Mouse (Mus musculus): ENCODE measurements around the gene Mxd1.

Gene Mxd1

DNA sequence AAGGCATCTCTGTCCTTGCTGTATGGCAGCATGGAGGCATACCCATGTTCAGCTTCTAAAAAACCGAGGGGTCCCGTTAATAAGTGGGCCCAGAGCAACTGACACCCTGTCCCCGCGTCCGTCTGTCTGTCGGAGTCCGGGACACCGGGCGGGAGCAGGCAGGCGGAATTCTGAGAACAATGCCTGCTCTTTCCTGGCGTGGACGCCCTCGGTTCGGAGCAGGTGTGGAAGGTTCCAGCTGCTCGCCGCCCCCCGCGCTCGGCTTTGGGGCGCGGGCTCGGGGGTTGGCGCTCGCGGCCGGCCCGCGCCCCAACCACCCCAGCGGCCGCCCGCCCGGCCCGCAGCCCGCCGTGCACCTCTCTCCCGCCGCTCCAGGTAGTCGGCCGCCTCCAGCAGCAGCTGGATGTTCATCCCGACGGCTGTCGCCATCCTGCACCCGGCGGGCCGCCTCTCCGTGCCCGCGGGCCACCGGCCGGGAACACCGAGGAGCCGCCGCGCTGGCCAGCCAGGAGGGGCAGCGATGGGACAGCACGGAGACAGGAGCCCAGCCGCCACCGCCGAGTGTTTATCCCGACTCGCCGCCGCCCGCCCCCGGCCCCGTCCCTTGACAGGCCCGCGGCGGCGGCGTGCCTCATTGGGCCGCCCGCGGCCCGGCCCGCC, at the start of gene Mxd1:
Mxd1 (minus strand) TSS at position 582 of the 660 bp plus-strand sequence.
- DNase-seq (ENCODE audit: low spot score), result peak; percentile 16

DNA sequence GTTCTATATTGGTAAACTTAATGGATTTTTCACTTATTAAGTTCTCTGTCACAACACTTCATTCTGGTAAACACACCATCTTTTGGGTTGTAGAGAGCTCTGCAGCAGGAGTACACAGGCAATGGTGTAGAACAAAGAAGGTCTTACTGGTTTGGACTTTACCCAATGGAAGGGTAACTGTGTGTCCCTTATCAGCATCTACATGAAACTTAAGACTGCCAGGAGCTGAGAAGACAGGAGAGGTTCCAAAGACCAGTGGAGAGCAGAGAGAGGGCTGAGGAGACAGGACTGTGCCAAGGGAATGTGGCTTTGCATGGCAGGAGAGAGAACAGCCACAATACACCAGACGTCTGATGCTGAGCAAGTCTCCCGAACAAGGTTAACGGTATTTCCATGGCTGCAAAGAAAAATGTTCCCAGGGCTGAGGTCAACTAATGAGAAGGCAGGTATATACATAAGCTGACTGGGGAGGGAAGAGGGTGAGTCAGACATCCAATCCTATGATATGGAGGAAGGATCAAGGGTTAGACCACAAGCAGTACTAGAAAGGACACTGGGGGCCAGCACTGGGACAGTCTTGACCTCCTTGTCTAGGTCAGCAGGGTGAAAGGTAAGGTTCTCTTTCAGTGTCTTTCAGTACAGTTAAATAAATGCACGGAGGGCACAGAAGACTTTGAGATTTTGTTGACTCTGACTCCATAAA, 39.3 kb upstream of the Mxd1 start:
- no peak for DNase-seq (ENCODE audit: low spot score)

DNA sequence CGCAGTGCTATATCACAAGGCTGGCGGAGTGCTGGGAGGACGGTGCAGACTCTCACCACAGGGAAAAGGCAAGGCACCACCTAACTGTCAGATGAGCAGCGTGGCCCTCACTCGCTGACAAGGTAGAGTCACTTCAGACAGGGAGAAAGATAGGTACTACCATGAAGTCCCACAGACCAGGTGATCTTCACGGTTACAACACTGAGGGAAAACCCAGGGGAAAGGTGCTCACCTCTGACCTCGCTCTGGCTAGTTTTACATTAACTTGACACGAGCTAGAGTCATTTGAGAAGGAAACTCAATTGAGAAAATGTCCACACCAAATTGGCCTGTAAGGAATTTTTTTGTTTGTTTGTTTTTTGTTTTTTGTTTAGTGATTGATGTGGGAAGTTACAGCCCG, 33.6 kb upstream of the Mxd1 start:
- DNase-seq (ENCODE audit: low spot score), result no peak

DNA sequence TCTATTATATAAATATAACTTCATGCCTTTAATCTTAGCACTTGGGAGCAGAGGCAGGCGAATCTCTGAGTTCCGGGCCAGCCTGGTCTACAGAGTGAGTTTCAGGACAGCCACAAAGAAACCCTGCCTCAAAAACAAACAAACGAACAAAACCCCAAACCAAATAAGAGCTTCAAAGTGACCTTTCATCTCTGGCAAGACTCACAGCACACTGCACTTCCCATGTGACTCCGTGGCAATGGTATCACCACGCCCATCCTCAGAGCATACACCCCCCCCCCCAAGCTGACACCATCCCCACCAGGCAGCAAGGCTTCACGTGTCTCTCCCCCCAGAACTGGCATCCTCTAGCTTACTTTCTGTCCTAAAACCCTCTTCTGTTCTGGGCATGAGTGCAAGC, 28.9 kb upstream of the Mxd1 start:
- no peak for DNase-seq (ENCODE audit: low spot score)

DNA sequence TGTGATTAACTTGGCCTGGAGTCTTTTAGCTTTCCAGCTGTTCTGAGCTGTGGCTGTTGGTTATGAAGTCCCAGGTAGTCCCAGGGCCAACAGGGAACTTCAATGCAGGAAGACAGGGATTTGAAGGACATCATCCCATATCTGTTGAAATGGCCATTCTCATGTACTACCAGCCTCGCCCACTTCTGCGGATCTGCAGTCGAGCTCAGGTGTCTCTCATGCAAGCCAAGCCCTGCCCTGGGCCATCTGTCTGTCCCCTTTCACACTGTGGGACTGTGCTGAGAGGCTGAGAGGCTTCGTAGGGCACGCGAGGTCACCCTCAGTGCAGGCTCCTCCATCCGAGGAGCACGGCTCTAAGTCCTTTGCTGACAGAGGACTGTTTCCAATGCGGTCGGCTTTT, 27.3 kb upstream of the Mxd1 start:
- no peak for DNase-seq (ENCODE audit: low spot score)

DNA sequence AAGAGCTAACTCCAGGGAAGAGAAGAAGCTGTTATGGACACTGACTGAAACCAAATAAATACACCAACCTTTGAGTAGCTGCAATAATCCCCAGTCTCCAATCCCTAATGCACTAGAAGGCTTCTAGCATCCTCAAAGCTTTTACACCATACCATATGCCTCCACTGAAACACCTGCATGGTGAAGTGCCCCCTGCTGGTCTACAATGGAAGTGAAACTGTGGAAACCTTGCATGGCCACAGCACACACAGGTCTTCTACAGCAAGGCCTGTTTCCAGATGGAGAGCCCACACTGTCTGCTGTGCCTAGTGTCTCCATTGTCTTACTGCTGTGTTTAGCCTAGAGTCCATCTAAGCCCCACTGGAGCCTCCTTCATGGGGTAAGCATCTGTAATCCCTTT, 25.5 kb upstream of the Mxd1 start:
- DNase-seq (ENCODE audit: low spot score), result peak; percentile 54

DNA sequence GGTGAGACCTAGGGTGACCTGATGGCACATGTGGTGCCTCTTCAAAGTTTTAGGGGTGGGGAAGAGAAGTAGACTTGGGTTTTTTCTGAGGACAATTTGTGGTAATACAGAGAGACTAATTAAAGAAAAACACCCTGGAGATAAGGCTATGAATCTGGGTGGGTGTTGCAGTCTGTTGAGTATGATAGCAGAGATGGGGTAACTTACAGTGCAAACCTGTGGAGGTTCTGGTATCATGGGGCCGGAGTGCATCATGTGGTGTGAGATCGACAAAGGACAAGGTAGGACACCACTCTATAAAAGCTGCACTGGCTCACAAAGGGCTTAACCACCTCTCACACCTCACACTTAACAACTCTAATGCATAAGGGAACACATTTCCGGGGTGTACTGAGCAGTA, 20.7 kb upstream of the Mxd1 start:
- DNase-seq (ENCODE audit: low spot score), result no peak

DNA sequence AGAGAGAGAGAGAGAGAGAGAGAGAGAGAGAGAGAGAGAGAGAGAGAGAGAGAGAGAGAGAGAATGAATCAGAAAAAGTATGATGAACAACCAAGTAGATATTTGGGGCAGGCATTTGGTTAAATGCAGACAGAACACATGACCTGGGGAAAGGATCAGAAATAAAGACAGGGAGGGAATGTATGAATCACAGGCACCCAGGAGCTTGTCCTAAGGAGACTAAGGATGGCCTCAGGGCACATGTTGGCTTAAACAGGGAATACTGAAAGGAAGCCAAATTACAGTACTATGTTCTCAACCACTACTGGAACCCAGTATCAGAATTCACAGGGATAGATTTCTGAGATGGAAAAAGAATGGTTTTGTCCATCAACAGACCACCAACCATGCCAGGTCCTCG, 18.0 kb upstream of the Mxd1 start:
- DNase-seq (ENCODE audit: low spot score), result no peak

DNA sequence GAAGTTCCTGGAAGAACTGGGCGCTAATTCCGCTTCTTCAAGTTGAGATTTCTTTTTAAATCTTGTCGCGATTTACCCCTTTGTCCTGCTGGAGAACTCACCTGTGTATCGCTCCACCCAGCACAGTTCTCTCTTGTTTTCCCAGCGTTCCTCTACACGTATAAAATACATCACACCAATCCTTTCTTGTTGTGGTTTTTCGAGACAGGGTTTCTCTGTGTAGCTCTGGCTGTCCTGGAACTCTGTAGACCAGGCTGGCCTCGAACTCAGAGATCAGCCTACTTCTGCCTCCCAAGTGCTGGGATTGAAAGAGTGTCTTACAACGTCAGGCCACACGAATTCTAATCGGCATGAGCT, 15.7 kb upstream of the Mxd1 start:
- no peak for DNase-seq (ENCODE audit: low spot score)

DNA sequence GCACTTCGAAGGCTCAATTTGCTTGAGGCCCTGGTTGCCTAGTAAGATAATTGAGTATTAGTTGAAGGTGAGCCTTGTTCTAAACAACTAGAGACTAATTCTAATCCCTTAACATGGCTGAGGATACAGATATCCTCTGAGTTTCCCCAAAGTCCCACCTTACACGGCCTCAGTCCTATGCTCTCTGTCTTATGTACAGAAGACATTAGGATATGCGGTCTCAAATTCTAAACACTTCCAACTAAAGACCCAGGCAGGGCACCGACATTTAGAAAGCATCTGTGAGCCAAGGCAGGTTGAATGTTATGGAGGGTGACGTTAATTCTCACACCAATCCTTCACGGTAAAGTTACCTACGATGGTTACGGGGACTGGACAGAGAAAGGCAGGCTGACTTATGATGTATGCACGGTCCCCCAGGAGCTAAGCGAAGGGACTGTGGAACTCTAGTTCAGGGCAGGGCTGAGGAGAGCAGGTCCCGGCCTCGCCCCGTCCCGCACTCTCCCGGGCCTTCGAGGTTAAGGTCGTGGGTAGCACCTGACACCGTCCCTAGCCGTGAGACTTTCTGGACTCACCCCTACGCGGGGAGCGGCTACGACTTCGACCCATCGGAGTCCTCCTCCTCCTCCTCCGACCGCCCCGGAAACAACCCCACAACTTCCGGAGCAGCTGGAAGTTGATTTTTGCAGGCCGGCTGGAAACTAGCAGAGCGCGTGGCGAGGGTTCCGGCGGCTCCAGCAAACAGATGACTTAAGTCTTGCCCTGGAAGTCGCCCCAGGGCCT, 15.1 kb upstream of the Mxd1 start, which contains the start of gene Snrnp27:
Snrnp27 (minus strand) TSS at position 651 of the 783 bp plus-strand sequence.
- DNase-seq (ENCODE audit: low spot score), result peak; percentile 87

DNA sequence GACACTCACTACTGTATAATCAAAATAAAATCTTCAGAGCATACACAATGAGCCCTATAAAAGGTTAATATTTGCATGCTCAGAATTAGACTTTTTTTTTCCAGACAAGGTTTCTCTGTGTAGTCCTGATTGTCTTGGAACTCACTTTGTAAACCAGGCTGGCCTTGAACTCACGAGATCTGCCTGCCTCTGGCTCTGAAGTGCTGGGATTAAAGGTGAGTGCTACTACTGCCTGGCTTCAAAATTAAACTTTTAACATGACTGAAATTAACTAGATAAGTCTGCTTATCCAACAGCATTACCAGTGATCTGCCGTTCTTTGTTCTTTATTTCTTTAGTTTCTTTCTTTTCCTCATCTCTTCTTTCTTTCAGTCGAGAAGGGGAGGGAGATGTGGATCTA, 12.3 kb upstream of the Mxd1 start:
- no peak for DNase-seq (ENCODE audit: low spot score)

DNA sequence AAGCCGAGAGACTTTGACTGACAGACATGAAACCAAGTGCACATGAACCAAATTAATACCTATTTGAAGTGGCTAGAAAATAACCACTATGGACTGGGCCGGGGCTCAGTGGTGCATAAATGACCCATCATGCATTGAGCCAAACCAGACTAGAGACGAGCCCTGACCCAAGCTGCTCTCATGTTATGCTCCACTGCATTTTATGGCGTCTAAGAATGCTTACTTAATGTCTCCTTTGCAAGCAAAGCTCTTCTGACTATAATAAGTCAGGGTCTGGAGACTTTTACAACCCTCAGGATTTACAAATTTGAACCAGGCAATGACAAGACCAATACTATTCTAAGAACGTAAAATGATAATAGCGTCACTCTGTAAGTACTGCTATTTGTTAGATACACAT, 9.4 kb upstream of the Mxd1 start:
- DNase-seq (ENCODE audit: low spot score), result no peak

DNA sequence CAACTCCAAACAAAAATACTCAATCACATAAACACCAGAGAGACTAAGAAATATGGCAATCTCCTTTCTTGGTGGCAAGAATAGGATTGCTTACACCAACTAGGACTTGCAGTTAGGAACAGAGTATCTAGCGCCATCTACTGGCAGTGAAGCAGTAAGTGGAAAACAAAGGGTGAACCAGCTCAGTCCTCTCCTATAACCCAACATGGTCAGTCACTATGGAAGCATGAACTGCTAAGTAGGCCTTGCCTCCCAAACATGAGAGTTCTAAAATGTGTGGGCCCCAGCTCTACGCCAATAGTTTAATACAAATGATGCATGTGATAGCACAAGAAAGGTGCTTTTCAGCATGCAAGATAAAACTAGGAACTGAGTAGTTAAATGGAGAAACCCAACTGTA, 1.9 kb upstream of the Mxd1 start:
- peak; percentile 72 for DNase-seq (ENCODE audit: low spot score)

DNA sequence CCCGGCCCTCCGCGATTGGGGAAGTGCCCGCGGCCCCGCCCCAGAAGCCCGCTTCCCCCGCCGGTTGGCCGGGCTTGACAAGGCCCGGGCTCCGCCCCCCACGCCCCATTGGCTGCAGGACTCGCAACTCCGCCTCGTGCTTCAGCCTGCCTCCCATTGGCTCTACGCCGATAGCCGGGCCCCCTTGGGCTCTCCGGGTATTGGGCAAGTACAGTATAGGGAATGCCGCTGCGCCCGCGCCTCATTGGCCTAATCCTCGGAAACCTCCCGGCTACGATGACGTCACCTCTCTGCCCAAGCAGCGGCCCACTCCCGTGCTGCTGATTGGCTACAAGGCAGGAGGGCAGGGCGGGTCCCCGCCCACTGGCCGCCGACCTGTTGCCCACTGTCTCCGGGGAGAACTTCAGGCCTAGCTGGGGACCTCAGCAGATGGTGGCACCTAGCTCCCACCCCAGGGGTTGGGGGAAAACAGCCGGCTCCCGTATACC, 323 bp upstream of the Mxd1 start:
- DNase-seq (ENCODE audit: low spot score), result peak; percentile 100

DNA sequence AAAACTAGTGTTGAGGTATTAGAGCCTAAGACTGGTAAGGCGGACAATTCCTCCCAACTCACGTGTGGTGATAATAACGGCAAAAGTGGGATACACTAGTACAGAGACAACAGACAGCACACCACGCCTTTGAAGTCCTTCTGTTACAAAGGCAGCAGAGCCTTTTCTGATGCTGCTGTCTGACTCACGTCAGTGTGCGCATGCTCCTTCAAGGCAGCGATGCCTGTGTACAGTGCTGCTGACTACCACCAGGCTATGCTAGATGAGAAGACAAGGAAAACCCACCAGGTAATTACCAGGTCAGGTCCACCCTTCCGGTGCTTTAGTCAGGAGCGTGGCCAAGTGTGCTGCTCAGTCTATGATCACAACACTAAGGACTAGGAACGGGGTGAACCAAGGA, 1.9 kb downstream of the Mxd1 start:
- DNase-seq (ENCODE audit: low spot score), result no peak

DNA sequence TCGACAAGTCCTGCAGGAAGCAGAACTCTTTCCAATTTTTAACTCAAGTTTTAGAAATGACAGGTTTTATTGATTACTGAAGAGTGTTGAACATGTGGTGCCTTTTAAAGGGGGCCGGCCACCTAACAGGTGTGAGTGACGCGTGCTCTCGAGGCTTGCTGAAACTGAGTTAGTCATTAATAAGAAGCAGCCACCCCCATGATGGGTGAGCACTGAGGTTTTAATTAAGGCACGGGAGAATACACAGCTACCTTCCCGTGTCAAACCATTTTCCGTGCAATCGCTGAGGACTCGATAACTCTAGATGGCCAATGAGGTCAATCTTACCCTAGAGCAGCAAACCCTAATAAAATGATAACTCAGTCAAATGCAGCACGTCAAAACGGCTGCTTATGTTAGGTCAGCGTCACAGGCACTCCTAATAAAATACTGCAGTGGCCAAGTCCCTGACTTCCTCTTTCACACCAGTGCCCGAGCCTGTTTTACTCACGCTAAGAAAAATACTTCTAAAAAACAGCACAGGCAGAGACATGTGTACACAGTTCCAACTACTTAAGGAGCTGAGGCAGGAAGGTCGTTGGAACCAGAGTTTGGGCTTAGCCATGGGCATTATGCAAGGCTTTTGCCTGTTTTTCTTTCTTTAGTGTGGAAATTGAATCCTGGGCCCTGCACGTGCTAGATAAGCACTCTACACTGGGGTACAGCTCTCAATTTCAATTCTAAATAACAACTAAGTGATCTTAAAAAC, 3.2 kb downstream of the Mxd1 start:
- DNase-seq (ENCODE audit: low spot score), result no peak

DNA sequence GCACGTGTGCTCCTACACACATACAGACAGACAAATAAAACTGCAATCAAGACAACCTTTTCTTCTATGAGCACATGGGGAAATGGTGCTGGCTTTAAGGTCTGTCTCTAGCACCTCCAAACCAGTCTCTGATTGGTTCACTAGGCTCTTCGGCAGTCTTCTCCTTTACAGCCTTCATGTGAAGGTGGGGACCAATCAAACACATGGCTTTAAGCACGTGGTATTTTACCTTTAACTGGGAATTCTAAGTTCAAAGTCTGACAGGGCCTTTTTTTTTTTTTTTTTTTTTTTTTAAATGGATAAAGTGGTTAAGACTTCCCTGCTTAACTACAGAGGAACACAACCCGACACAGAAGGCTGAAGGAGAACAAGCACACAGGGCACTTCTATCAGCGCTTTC, 3.9 kb downstream of the Mxd1 start:
- no peak for DNase-seq (ENCODE audit: low spot score)

DNA sequence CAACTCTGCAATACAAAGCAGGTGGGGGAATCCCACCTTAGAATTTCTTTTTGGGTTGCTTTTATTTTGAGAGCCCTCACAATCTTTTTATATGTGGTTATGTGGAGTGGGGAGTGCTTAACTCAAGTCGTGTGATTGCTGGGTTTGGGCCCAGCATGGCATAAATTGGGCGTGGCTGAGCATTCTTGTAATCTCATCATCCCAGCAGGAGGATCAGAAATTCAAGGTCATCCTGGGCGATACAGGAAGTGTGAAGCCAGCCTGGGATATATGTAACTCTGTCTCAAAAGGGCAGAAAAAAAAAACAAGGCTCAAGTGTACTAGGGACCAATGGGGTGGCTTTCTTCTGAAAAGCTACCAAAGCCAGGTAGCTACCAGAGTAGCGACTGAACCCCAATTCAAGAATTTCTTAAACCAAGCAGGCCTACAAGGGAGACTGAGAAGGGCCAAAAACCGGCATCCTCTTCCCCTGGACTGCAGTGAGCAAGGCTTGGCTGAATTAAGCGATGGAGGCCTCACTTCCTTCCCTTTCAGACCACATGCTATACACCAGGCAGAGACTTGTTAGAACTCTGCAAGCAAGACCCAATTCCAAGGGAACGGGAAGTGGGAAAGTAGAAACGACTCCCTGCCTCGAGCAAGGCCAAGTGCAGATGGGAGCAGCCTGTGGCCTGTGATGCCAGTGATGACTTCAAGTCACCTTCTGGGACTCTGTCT, 8.6 kb downstream of the Mxd1 start:
- DNase-seq (ENCODE audit: low spot score), result no peak

DNA sequence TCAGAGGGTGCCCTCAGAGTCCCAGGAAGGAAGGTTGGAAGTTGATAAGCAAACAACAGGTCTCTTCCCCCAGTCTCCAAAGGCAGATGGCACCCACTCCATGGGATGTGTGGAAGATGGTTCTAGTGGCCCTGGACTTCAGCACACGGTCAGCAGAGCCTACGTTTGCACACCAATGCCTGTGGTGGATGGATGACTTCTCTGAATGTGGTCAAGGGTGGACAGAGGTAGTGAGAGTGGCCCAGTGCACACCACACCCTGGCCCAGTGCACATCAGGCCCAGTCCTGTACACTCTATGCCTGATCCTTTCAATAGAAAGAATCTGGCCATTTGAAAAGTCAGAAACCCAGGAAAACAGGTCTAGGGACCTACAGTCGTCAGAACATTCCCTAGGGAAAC, 10.5 kb downstream of the Mxd1 start:
- no peak for DNase-seq (ENCODE audit: low spot score)

DNA sequence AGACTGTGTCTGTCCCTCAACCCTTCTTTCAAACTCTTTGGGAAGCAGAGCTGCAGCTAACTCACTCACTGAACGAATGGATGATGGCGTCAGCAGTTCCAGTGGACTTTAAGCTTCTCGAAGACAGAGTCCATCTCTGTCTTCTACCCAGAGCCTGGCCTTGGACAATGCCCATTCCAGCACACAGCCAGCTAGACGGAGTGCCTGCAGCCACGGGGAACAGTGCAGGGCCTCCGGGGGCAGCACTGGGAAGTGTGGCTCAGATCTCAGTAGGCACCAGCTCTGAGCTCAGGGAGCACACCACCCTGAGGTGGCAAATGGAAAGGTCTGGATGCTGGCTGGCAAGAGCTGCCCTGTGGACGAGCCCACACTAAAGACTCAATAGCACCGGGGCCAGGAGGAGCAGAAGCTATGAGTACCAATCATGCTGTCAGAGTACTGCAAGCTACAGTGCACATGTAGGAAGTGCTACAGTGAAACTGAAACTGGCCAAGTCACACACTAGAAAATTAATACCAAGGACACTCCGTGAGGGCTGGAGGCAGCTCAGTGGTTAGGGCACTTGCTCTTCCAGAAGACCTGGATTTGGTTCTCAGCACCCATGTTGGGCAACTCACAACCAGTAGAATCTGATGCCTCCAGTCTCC, 14.6 kb downstream of the Mxd1 start:
- no peak for DNase-seq (ENCODE audit: low spot score)

DNA sequence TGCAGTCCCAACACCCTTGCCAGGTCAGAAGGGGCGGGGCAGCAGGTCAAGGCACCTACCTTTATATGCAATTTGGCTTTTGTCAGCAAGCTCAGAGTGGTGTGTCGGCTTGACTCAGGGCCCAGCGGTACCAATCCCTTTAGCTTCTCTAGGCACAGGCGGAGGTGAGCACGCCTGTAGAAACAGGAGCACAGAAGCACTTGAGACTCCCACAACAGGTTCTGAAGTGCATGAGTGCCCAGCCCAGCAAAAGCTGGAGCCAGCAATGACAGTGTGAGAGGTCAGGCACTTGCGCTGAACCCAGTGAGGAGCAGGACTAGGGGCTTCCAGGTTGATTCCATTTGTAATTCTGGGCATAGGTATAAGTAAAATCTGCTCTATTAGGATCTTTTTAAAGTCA, 15.9 kb downstream of the Mxd1 start:
- no peak for DNase-seq (ENCODE audit: low spot score)

Data from layer of hippocampus, adult 11-12 months (tissue).